Mouse (Mus musculus) effector memory CD4-positive, alpha-beta T cell, adult 7 months (primary cell): ENCODE measurements around the gene Serpina11. TPM values are rescaled to one million over a fixed set of nuclear protein-coding genes. Genes with fewer than 3 reads are reported as not detected.

Experiments used
- polyA plus RNA-seq: library from polyadenylated mRNA; unstranded; fragments of 100-300 nt; shearing (Covaris generic); gene quantifications from one replicate; pipeline ENCODE4 v1.2.1, GENCODE M21; 2017

Gene Serpina11
- not detected for polyA plus RNA-seq

GRCm38 (mm10) chr12:103989857-103990256 is at the start of gene Serpina11:
TSS of gene Serpina11 (minus strand) at chr12:103989957.

GRCm38 (mm10) chr12:104013620-104014019 is 23.9 kb upstream of the Serpina11 start, which contains the start of gene Serpina9:
TSS of gene Serpina9 (minus strand) at chr12:104013755.

DNA sequence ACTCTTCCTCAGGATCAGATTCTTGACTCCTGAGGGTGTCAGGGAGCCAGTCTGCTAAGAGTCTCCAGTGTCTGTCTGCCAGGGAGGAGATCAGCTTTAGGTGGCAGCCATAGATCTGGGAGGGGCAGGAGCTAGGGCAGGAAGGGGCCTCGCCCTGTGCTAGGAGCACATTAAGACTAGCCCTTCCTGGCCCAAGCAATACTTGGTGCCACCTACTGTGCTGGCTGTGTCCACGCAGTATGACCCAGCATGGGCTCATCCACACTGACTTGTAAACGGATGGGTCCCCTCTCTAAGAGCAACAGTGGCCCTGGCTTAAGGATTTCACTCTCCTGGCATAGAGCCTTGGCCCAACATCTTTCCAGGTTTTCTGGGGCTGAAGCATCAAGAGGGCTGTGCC is 31.0 kb downstream of the Serpina11 start, which contains the start of gene Serpina1e:
TSS of gene Serpina1e (minus strand) at position 178 of the 400 bp plus-strand sequence.

Other genes with a start within 250 kb of the Serpina11 start
- not detected for gene Serpina1d, start 216.4 kb downstream of the Serpina11 start, polyA plus RNA-seq
- not detected for gene Serpina1b, start 159.6 kb downstream of the Serpina11 start, polyA plus RNA-seq
- not detected for gene Serpina1a, start 126.4 kb downstream of the Serpina11 start, polyA plus RNA-seq
- gene Serpina1c, start 85.1 kb downstream of the Serpina11 start, polyA plus RNA-seq, result not detected
- not detected for gene Serpina1e, start 31.0 kb downstream of the Serpina11 start, polyA plus RNA-seq
- 0.22 TPM for gene Serpina9, start 23.8 kb upstream of the Serpina11 start, polyA plus RNA-seq
- gene Serpina12, start 54.5 kb upstream of the Serpina11 start, polyA plus RNA-seq, result not detected
- not detected for gene Serpina5, start 111.2 kb upstream of the Serpina11 start, polyA plus RNA-seq
- gene Serpina3a, start 122.8 kb upstream of the Serpina11 start, polyA plus RNA-seq, result not detected
- not detected for gene Serpina3b, start 138.0 kb upstream of the Serpina11 start, polyA plus RNA-seq
- gene Serpina3c, start 163.9 kb upstream of the Serpina11 start, polyA plus RNA-seq, result not detected
- gene Serpina3f, start 224.6 kb upstream of the Serpina11 start, polyA plus RNA-seq, result 7.6 TPM
- 47.4 TPM for gene Serpina3g, start 246.3 kb upstream of the Serpina11 start, polyA plus RNA-seq